ENCODE assay signal across 24 mouse cellular contexts in genomic region chr11:78755299-78755698, GRCm38 (mm10).
"Had no signal": no experiment of that assay in that cellular context is flagged by ENCODE, and none has a peak within 500 bp of the region (broad histone marks: within the 10 kb centered on the region; RNA-seq: fewer than 3 reads in every experiment).

No protein-coding gene starts in this region.

- H3K27ac ChIP-seq: heart, adult 2 months; heart, embryonic 13.5 days; heart, embryonic 15.5 days; hindbrain, embryonic 13.5 days; hindbrain, embryonic 15.5 days; hindbrain, postnatal 0 days; kidney, embryonic 15.5 days; kidney, postnatal 0 days; limb, embryonic 10.5 days; limb, embryonic 12.5 days; liver, embryonic 13.5 days; liver, embryonic 15.5 days had no signal

- H3K4me3 ChIP-seq: heart, adult 2 months; heart, embryonic 13.5 days; heart, embryonic 15.5 days; hindbrain, embryonic 13.5 days; hindbrain, embryonic 15.5 days; kidney, embryonic 15.5 days; limb, embryonic 10.5 days; limb, embryonic 12.5 days; liver, embryonic 13.5 days; liver, embryonic 15.5 days had no signal

- ATAC-seq: hindbrain, postnatal 0 days; intestine, embryonic 16.5 days had no signal

- DNase-seq: gastrocnemius, postnatal 14 days; gastrocnemius, postnatal 36 days; heart, adult 11 months; heart, adult 2 months; heart, postnatal 14 days; heart, postnatal 36 days; kidney, adult 11 months; kidney, adult 2 months; kidney, adult 9 months; kidney, postnatal 14 days; kidney, postnatal 36 days; liver; liver, embryonic 13.5 days had no signal
